Mouse (Mus musculus): ENCODE measurements at regions not wholly inside any gene's neighbourhood (a gene's known extent, or its start where the extent isn't known, plus 50 kb on each side); places are given as distances from the start of the nearest gene placed in this dataset. TPM values are rescaled to one million over a fixed set of nuclear protein-coding genes. Genes with fewer than 3 reads are reported as not detected.
A peak's percentile ranks its signal among the peaks of the same experiment; 100 is the strongest.
"Not testable (repeated sequence)": the region's sequence is repeated elsewhere in the genome, so short reads cannot be mapped to it uniquely, and the experiment has no call there.

DNA sequence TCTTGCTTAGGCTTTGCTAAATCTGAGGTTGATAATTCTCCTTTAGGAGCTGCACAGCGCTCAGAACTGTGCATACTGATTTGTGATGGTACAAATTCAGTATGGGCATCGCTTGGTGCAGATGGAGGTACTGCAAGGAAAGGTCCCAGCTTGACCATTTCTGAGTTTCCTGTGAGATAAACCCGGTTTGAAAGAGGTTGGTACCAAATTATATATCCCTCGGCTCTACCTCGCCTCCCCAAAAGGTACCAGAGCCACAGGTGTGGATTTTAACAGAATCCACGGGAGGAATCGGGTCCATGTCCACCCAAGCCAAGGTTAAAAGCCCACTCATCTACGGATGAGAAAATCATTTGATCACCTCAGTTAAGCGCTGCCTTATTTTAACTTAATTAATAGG, 172.5 kb upstream of the Zfp808 start:
- DNase-seq (ENCODE audit: low spot score in 2 of 2); intact Hi-C loops (cut with DNase I): not testable (repeated sequence)

DNA sequence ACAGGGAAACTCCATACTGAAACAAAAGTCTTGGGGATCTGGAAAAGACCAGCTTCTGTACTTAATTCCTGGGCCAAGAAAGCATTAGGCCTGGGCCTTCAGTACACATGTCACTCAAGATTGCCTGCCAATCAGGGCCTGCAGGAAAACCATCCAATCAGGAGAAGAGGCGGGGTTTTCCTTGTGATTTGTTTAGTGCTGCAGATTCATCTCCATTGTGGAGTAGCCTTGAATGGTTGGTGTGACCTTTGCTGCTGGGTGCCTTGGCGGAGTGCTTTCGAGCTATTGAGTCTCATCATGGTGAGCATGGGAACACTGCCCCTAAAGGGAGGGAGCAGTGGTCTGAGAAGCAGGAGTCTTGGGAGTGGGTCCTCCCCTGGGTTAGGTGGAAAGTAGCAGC, 150.8 kb upstream of the Zfp808 start:
- DNase-seq (ENCODE audit: low spot score in 2 of 2); intact Hi-C loops (cut with DNase I): not testable (repeated sequence)

DNA sequence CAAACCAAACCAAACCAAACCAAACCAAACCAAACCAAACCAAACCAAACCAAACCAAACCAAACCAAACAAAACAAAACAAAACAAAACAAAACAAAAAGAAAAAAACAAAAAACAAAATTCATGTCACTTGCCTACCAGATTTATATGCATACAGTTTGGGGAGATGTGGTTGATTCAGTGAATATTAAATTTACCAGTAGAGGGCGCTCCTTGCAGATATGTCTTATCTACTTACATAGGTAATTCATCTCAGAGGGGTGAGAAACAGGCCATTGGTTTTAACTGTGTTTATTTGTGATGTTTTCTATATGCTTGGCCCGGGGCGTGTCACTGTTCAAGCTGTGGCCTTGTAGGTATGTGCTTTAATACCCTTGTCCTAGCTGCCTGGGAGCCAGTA, 133.2 kb upstream of the Zfp808 start:
- intact Hi-C loops (cut with DNase I); DNase-seq (ENCODE audit: low spot score in 2 of 2): not testable (repeated sequence)

DNA sequence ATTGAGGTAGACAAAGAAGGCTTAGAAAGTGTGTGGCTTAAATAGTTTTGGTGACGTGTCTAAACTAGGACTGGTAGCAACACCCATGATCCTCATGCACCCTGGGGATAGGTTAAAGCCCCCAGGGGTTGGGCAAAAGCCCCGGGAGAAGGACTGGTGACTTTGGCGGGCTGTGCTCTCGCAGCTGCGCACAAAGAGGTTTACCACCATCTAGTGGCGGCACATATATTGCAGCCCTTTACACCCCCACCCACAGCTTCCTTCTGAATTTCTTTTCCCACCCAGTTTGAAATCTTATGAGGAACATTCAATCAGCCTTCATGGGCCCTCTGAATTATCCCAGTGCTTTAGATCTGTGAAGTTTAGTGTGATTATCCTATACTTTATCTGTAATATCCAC, 130.9 kb upstream of the Zfp808 start:
- DNase-seq (ENCODE audit: low spot score in 2 of 2) = not testable (repeated sequence)

DNA sequence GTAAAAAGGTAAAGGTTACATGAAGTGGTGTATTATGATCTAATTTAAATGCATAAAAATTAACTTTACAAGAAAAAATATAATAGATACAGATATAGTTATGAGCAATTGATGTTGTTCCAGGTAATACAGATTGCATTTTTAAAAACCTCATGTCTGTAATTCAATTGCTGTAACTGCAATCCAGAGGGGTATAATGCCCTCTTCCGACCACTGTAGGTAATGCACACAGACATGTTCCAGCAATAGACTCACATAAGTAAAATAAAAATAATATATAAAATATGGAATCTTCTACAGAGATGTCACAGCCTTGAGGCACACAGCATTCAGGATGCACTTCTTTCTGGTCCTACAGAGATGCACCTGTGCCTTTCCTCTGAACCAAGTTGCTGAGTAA, 122.4 kb upstream of the Zfp808 start:
- intact Hi-C loops (cut with DNase I); DNase-seq (ENCODE audit: low spot score in 2 of 2): not testable (repeated sequence)

More for the DNA sequence above, 130.9 kb upstream of the Zfp808 start:
- intact Hi-C loops (cut with DNase I) = not testable (repeated sequence)

DNA sequence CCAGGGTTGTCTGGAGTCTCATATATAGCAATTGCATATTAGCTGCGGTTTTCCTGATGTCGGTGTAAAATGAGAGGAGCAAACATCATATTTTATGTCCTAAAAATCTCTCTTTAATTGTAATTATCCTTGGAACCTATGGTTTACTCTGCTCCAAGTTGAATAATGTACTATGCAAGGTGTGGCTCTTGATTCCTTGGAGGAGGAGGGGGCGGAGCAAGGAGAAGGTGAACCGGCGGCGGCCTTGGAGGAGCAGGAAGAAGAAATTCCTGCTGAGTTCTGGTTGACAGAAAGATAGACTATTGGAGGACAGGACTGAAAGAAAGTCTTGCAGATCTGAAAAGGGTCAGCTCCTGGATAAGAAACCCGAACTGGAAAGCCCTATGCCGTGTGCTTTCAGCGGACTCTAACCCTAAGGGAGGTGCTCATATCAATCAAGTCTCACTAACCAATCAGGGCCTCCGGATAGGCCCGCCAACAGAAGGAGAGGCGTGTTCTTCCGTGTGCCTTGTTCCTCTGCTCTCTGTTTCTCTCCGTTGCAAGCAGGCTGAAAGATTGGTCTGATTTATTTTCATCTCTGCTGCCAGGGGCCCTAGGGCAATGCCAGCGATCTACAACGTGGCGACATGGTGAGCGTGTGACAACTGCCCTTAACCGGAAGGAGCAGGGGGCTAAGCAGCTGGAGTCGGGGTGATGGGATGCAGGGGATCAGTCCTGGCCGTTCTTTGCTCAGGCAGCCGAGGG, 114.1 kb upstream of the Zfp808 start:
- intact Hi-C loops (cut with DNase I) = not testable (repeated sequence)

DNA sequence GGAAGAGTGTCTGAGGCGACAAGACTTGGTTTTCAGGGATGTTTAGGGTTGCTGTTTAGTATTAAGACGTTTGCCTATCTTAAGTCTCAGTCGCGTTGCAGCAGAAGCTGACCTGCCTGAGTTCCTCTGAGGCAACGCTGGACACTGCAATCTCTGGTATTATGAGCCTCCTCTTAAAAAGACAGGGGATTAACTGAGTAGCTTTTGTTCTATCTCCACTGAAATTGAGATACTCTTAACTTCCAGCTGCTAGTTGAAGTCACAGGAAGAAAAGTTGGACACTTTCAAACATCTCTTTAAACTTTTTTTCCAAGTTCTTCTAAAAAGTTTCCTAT, 113.6 kb upstream of the Zfp808 start:
- intact Hi-C loops (cut with DNase I); DNase-seq (ENCODE audit: low spot score in 2 of 2): not testable (repeated sequence)

More for the DNA sequence above, 114.1 kb upstream of the Zfp808 start:
- DNase-seq (ENCODE audit: low spot score in 2 of 2) = peak; percentile 11 to 14

DNA sequence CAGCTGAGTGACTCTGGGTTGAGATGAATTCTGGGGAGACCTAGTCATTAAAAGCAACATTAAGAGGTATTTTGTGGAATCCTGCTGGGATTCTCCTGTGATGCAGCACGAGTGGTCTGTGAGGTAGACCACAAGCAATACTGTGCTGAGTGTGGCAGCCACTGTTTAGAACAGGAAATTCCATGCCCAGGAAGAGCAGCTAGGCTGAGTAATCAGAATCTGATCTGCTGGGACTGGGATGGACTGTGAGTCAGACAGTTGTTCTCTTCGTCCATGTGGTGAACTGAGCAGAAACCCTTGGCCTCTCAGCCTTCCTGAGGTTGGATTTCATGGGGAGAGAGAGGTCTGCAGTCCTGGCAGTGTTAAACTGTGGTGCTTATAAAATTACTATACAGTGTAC, 92.0 kb upstream of the Zfp808 start:
- intact Hi-C loops (cut with DNase I) = not testable (repeated sequence)

DNA sequence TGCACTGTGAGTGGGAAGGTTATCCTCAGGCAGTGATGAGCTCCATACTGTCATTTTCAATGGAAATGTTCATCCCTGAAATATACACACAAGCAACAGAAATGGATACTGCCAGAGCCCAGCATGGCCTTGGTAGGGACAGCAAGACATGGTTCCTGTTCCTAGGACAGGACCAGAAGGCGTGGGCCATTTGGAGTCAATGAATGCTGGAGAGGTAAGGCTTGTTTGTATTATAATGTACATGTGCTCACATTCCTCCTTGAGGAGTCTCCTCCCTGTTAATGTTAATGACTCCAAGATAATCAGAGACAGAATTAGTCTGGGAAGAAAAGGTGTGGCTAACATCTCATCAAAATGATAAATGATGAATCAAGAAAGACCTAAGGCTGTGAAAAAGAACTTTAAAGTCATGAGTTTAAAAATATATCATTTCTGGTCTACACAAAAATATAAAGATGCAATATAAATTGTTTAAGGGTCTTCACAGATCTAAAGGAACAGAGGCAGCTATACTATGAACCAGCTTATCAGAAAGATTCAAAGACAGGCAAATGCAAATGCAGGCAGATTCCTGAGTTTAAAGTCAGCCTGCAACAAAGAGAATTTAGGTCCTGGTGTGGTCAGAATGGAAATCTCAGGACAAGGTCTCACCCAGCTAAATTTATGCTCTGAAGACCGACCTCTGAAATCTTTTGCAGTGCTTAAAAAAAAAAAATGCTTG, 51.6 kb upstream of the Zfp808 start:
- DNase-seq (ENCODE audit: low spot score in 2 of 2); intact Hi-C loops (cut with DNase I): not testable (repeated sequence)

More for the DNA sequence above, 92.0 kb upstream of the Zfp808 start:
- DNase-seq (ENCODE audit: low spot score in 2 of 2) = not testable (repeated sequence)

DNA sequence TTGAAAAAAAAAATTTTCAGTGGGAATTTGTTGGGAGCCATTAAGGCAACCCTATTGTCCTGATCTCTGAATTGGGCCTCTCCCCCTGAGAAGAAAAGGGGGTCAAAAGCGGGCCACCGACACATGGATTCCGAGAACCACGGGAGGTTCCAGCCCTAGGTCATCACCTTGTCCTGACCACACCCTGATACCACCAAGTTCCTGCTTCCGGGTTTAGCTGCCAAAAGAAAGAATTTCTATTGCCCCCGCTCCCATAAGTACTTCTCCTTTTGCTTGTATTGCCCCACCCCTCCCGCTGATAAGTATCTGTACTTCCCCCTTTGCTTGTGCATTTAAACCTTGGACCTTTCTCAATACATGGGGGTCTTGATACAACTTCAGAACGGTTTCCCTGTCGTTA, 50.8 kb upstream of the Zfp808 start:
- DNase-seq (ENCODE audit: low spot score in 2 of 2); intact Hi-C loops (cut with DNase I): not testable (repeated sequence)

Small RNAs in the stretch of these regions (microRNA-seq; reads per million reads assigned to microRNA genes)
- not detected for gene Gm25649
